Mouse (Mus musculus) myocyte (in vitro differentiated cells): ENCODE results near the gene Nfasc. TPM values are rescaled to one million over a fixed set of nuclear protein-coding genes. Genes with fewer than 3 reads are reported as not detected.

Experiments used
- H3K27me3 ChIP-seq: one replicate; pipeline ENCODE4 v1.6.1; 2011; ENCODE audit not compliant: control insufficient read depth, insufficient read depth, insufficient read length
- H3K36me3 ChIP-seq: one replicate; pipeline ENCODE4 v1.6.1; 2011; ENCODE audit not compliant: control insufficient read depth, insufficient read depth
- H3K4me2 ChIP-seq: one replicate; pipeline ENCODE4 v1.6.1; 2011; ENCODE audit warnings: low read depth, control low read depth
- H3K4me3 ChIP-seq: one replicate; pipeline ENCODE4 v1.5.1; 2011; ENCODE audit warnings: mild to moderate bottlenecking, control low read depth, moderate library complexity
- H3K79me2 ChIP-seq: one replicate; pipeline ENCODE4 v1.6.1; 2011; ENCODE audit not compliant: control insufficient read depth, insufficient read depth
- H3ac ChIP-seq: one replicate; pipeline ENCODE4 v1.6.1; 2011; ENCODE audit not compliant: control insufficient read depth, insufficient read length
- CEBPB ChIP-seq: IDR thresholded peaks from 2 replicates; pipeline ENCODE4 v1.6.1; 2011; ENCODE audit warnings: mild to moderate bottlenecking, moderate library complexity; ENCODE audit not compliant: poor library complexity, insufficient read depth, severe bottlenecking
- E2F4 ChIP-seq: IDR thresholded peaks from one replicate; pipeline ENCODE4 v1.6.1; 2011; ENCODE audit warnings: mild to moderate bottlenecking, control low read depth, moderate library complexity; ENCODE audit not compliant: insufficient read depth
- MAX ChIP-seq: IDR thresholded peaks from one replicate; pipeline ENCODE4 v1.6.1; 2011; ENCODE audit warnings: low read depth, mild to moderate bottlenecking, control low read depth
- MYOD1 ChIP-seq, 3 experiments: IDR thresholded peaks; one replicate each; pipeline ENCODE4 v1.6.1; 2011; ENCODE audit warnings: control low read depth in 2 of 3, low read depth in 2 of 3, mild to moderate bottlenecking in 2 of 3, moderate library complexity in 1 of 3; ENCODE audit not compliant: insufficient read length in 2 of 3, control insufficient read depth in 1 of 3
- MYOG ChIP-seq, 3 experiments: IDR thresholded peaks; one replicate each; pipeline ENCODE4 v1.6.1; 2011; ENCODE audit warnings: control low read depth in 2 of 3, low read depth in 2 of 3, mild to moderate bottlenecking in 2 of 3; ENCODE audit not compliant: insufficient read length in 2 of 3, control insufficient read depth in 1 of 3, insufficient read depth in 1 of 3
- POLR2A ChIP-seq: IDR thresholded peaks from one replicate; pipeline ENCODE4 v1.6.1; 2011; ENCODE audit warnings: low read depth, mild to moderate bottlenecking, control low read depth, moderate library complexity; ENCODE audit not compliant: insufficient read length
- POLR2AphosphoS2 ChIP-seq: IDR thresholded peaks from one replicate; pipeline ENCODE4 v1.6.1; 2011; ENCODE audit warnings: low read depth, control low read depth; ENCODE audit not compliant: insufficient read length
- REST ChIP-seq: IDR thresholded peaks from one replicate; pipeline ENCODE4 v1.6.1; 2011; ENCODE audit warnings: mild to moderate bottlenecking, control low read depth, moderate library complexity; ENCODE audit not compliant: insufficient read depth, insufficient read length
- SRF ChIP-seq: IDR thresholded peaks from one replicate; pipeline ENCODE4 v1.6.1; 2011; ENCODE audit warnings: low read depth; ENCODE audit not compliant: control insufficient read depth, insufficient read length
- TCF12 ChIP-seq: IDR thresholded peaks from one replicate; pipeline ENCODE4 v1.6.1; 2011; ENCODE audit warnings: mild to moderate bottlenecking, control low read depth; ENCODE audit not compliant: poor library complexity, insufficient read depth, severe bottlenecking
- TCF3 ChIP-seq: IDR thresholded peaks from one replicate; pipeline ENCODE4 v1.6.1; 2011; ENCODE audit warnings: low read depth, control low read depth; ENCODE audit not compliant: insufficient read length
- USF1 ChIP-seq: IDR thresholded peaks from one replicate; pipeline ENCODE4 v1.6.1; 2011; ENCODE audit warnings: low read depth, mild to moderate bottlenecking, control low read depth, moderate library complexity
- polyA plus RNA-seq: library from polyadenylated mRNA; unstranded; fragments of >200 nt; fragmentation: generic; extraction: Trizol; gene quantifications from one replicate; pipeline ENCODE4 v1.2.1, GENCODE M21; 2012; ENCODE audit warnings: missing spikeins

The Nfasc gene
- polyA plus RNA-seq, 1 experiment, result not detected

GRCm38 (mm10) chr1:132765887-132766651 lies 24.5 kb upstream of the Nfasc start:
- H3K4me3 ChIP-seq, result no peak overlapping the region
- H3K36me3 ChIP-seq, result no peaks in the 10 kb centered on the region
- no peaks in the 10 kb centered on the region for H3K27me3 ChIP-seq
- H3ac ChIP-seq, result no peak overlapping the region
- H3K79me2 ChIP-seq, result no peaks in the 10 kb centered on the region
- H3K4me2 ChIP-seq, result no peak overlapping the region
- no peak for TF ChIP-seq E2F4
- peak; percentile 11 for TF ChIP-seq TCF12
- no peak for TF ChIP-seq TCF3
- peak in 1 of 3 experiments; percentile 73 for TF ChIP-seq MYOD1 (IDR thresholded peaks at IDR 0.05; ENCODE audit: control insufficient read depth in 1 of 3, insufficient read length in 2 of 3, low read depth in 2 of 3)
- no peak for TF ChIP-seq POLR2AphosphoS2
- TF ChIP-seq MYOG (IDR thresholded peaks at IDR 0.05; ENCODE audit: control insufficient read depth in 1 of 3, insufficient read depth in 1 of 3, insufficient read length in 2 of 3, low read depth in 2 of 3), result peak in 1 of 3 experiments; percentile 74

GRCm38 (mm10) chr1:132765222-132765621 lies 23.6 kb upstream of the Nfasc start:
- H3K27me3 ChIP-seq, result no peaks in the 10 kb centered on the region
- H3K36me3 ChIP-seq, result no peaks in the 10 kb centered on the region
- H3K4me3 ChIP-seq, result no peak overlapping the region
- TF ChIP-seq TCF12 (no peak), POLR2A (no peak), TCF3 (no peak), USF1 (no peak), MAX (no peak), SRF (no peak), MYOD1 (IDR thresholded peaks at IDR 0.05; ENCODE audit: control insufficient read depth in 1 of 3, insufficient read length in 2 of 3, low read depth in 2 of 3) (no peak)
- no peaks in the 10 kb centered on the region for H3K79me2 ChIP-seq
- no peak overlapping the region for H3ac ChIP-seq
- H3K4me2 ChIP-seq, result no peak overlapping the region

- H3K79me2 ChIP-seq, result no peaks in the 10 kb centered on the region
- no peak overlapping the region for H3ac ChIP-seq
- no peak overlapping the region for H3K4me2 ChIP-seq
- H3K36me3 ChIP-seq, result no peaks in the 10 kb centered on the region
- no peak overlapping the region for H3K4me3 ChIP-seq
- H3K27me3 ChIP-seq, result no peaks in the 10 kb centered on the region
- TF ChIP-seq SRF (no peak), USF1 (no peak), MYOG (IDR thresholded peaks at IDR 0.05; ENCODE audit: control insufficient read depth in 1 of 3, insufficient read depth in 1 of 3, insufficient read length in 2 of 3, low read depth in 2 of 3) (no peak), MYOD1 (IDR thresholded peaks at IDR 0.05; ENCODE audit: control insufficient read depth in 1 of 3, insufficient read length in 2 of 3, low read depth in 2 of 3) (no peak), TCF3 (no peak), CEBPB (no peak), POLR2A (no peak), MAX (no peak), POLR2AphosphoS2 (no peak), TCF12 (no peak), REST (no peak), E2F4 (no peak)
Measured at GRCm38 (mm10) chr1:132759390-132759789, 17.8 kb upstream of the Nfasc start.

- TF ChIP-seq REST (no peak), POLR2A (no peak), USF1 (no peak), MAX (no peak), CEBPB (no peak), MYOG (IDR thresholded peaks at IDR 0.05; ENCODE audit: control insufficient read depth in 1 of 3, insufficient read depth in 1 of 3, insufficient read length in 2 of 3, low read depth in 2 of 3) (no peak), TCF3 (no peak), SRF (no peak), POLR2AphosphoS2 (no peak), E2F4 (no peak)
- Histone ChIP-seq H3K4me3 (no peak overlapping the region), H3K27me3 (no peaks in the 10 kb centered on the region), H3K79me2 (no peaks in the 10 kb centered on the region), H3K4me2 (no peak overlapping the region), H3K36me3 (no peaks in the 10 kb centered on the region), H3ac (no peak overlapping the region)
Measured at GRCm38 (mm10) chr1:132758656-132759370, 17.2 kb upstream of the Nfasc start.
